Mouse (Mus musculus): Measurements from ENCODE around the gene Hgd. TPM values are rescaled to one million over a fixed set of nuclear protein-coding genes. Genes with fewer than 3 reads are reported as not detected.

Hgd gene
- polyA plus RNA-seq, 1 experiment = 426 TPM

GRCm38 (mm10) chr16:37591551-37591950 is 11.6 kb downstream of the Hgd start:
- WGBS = 90% methylated on average over 8 of the region's 8 CpGs
- no peak overlapping the region for H3K4me3 ChIP-seq (ENCODE audit: insufficient read depth, low read depth, low read length)
- no peak for TF ChIP-seq CTCF (conservative IDR thresholded peaks at IDR 0.05; ENCODE audit: insufficient read depth, insufficient read length, low read depth, low read length)
- TF ChIP-seq POLR2A (IDR thresholded peaks at IDR 0.05; ENCODE audit: low read depth, low read length) = no peak
- H3K27me3 ChIP-seq (replicated peaks; ENCODE audit: control insufficient read depth, insufficient read depth, low read length) = no peaks in the 10 kb centered on the region
- no peaks in the 10 kb centered on the region for H3K4me1 ChIP-seq (ENCODE audit: control insufficient read depth, insufficient read depth, low read length)
- H3K27ac ChIP-seq (ENCODE audit: insufficient read depth, low read depth, low read length) = no peak overlapping the region
- H3K36me3 ChIP-seq (ENCODE audit: control insufficient read depth, insufficient read depth, low read length) = peaks cover 10% of the 10 kb centered on the region
- no peak for DNase-seq

- WGBS = 61% methylated on average over 5 of the region's 5 CpGs
- H3K36me3 ChIP-seq (ENCODE audit: control insufficient read depth, insufficient read depth, low read length) = peaks cover 3% of the 10 kb centered on the region; the same call in 1 of the 2 replicates
Measured at GRCm38 (mm10) chr16:37597412-37597811, 17.5 kb downstream of the Hgd start.

GRCm38 (mm10) chr16:37598463-37598862 is 18.5 kb downstream of the Hgd start:
- no peak overlapping the region for H3K27ac ChIP-seq (ENCODE audit: insufficient read depth, low read depth, low read length)
- no peaks in the 10 kb centered on the region for H3K4me1 ChIP-seq (ENCODE audit: control insufficient read depth, insufficient read depth, low read length)
- 76% methylated on average over 7 of the region's 7 CpGs for WGBS
- no peaks in the 10 kb centered on the region for H3K27me3 ChIP-seq (replicated peaks; ENCODE audit: control insufficient read depth, insufficient read depth, low read length)
- DNase-seq = no peak
- TF ChIP-seq POLR2A (IDR thresholded peaks at IDR 0.05; ENCODE audit: low read depth, low read length) (no peak), CTCF (conservative IDR thresholded peaks at IDR 0.05; ENCODE audit: insufficient read depth, insufficient read length, low read depth, low read length) (no peak)
- H3K36me3 ChIP-seq (ENCODE audit: control insufficient read depth, insufficient read depth, low read length) = no peaks in the 10 kb centered on the region; the same call in 1 of the 2 replicates
- no peak overlapping the region for H3K4me3 ChIP-seq (ENCODE audit: insufficient read depth, low read depth, low read length)

More at GRCm38 (mm10) chr16:37597412-37597811, 17.5 kb downstream of the Hgd start:
- H3K4me3 ChIP-seq (ENCODE audit: insufficient read depth, low read depth, low read length) = no peak overlapping the region
- no peak overlapping the region for H3K27ac ChIP-seq (ENCODE audit: insufficient read depth, low read depth, low read length)
- H3K27me3 ChIP-seq (replicated peaks; ENCODE audit: control insufficient read depth, insufficient read depth, low read length) = no peaks in the 10 kb centered on the region
- DNase-seq = no peak
- TF ChIP-seq POLR2A (IDR thresholded peaks at IDR 0.05; ENCODE audit: low read depth, low read length) = no peak
- no peak for TF ChIP-seq CTCF (conservative IDR thresholded peaks at IDR 0.05; ENCODE audit: insufficient read depth, insufficient read length, low read depth, low read length)
- H3K4me1 ChIP-seq (ENCODE audit: control insufficient read depth, insufficient read depth, low read length) = no peaks in the 10 kb centered on the region

- no peak overlapping the region for H3K4me3 ChIP-seq (ENCODE audit: insufficient read depth, low read depth, low read length)
- 74% methylated on average over 3 of the region's 3 CpGs for whole genome bisulfite sequencing
- H3K27ac ChIP-seq (ENCODE audit: insufficient read depth, low read depth, low read length) = no peak overlapping the region
- no peaks in the 10 kb centered on the region; the same call in 1 of the 2 replicates for H3K36me3 ChIP-seq (ENCODE audit: control insufficient read depth, insufficient read depth, low read length)
- DNase-seq = no peak
- TF ChIP-seq POLR2A (IDR thresholded peaks at IDR 0.05; ENCODE audit: low read depth, low read length) = no peak
- TF ChIP-seq CTCF (conservative IDR thresholded peaks at IDR 0.05; ENCODE audit: insufficient read depth, insufficient read length, low read depth, low read length) = no peak
- H3K4me1 ChIP-seq (ENCODE audit: control insufficient read depth, insufficient read depth, low read length) = no peaks in the 10 kb centered on the region
- H3K27me3 ChIP-seq (replicated peaks; ENCODE audit: control insufficient read depth, insufficient read depth, low read length) = no peaks in the 10 kb centered on the region
Measured at GRCm38 (mm10) chr16:37599326-37599725, 19.4 kb downstream of the Hgd start.

- Histone ChIP-seq H3K27me3 (replicated peaks; ENCODE audit: control insufficient read depth, insufficient read depth, low read length) (no peaks in the 10 kb centered on the region), H3K4me1 (ENCODE audit: control insufficient read depth, insufficient read depth, low read length) (no peaks in the 10 kb centered on the region), H3K4me3 (ENCODE audit: insufficient read depth, low read depth, low read length) (no peak overlapping the region), H3K36me3 (ENCODE audit: control insufficient read depth, insufficient read depth, low read length) (no peaks in the 10 kb centered on the region; the same call in 1 of the 2 replicates), H3K27ac (ENCODE audit: insufficient read depth, low read depth, low read length) (no peak overlapping the region)
- no peak for DNase-seq
- WGBS = 94% methylated on average over 1 of the region's 1 CpGs
- TF ChIP-seq POLR2A (IDR thresholded peaks at IDR 0.05; ENCODE audit: low read depth, low read length) (no peak), CTCF (conservative IDR thresholded peaks at IDR 0.05; ENCODE audit: insufficient read depth, insufficient read length, low read depth, low read length) (no peak)
Measured at GRCm38 (mm10) chr16:37603431-37603830, 23.5 kb downstream of the Hgd start.

GRCm38 (mm10) chr16:37604243-37604642 is 24.3 kb downstream of the Hgd start:
- no peak overlapping the region for H3K4me3 ChIP-seq (ENCODE audit: insufficient read depth, low read depth, low read length)
- H3K27ac ChIP-seq (ENCODE audit: insufficient read depth, low read depth, low read length) = no peak overlapping the region
- no peak for DNase-seq
- 90% methylated on average over 6 of the region's 6 CpGs for WGBS
- H3K4me1 ChIP-seq (ENCODE audit: control insufficient read depth, insufficient read depth, low read length) = no peaks in the 10 kb centered on the region
- TF ChIP-seq CTCF (conservative IDR thresholded peaks at IDR 0.05; ENCODE audit: insufficient read depth, insufficient read length, low read depth, low read length) = no peak
- H3K36me3 ChIP-seq (ENCODE audit: control insufficient read depth, insufficient read depth, low read length) = no peaks in the 10 kb centered on the region; the same call in 1 of the 2 replicates
- no peaks in the 10 kb centered on the region for H3K27me3 ChIP-seq (replicated peaks; ENCODE audit: control insufficient read depth, insufficient read depth, low read length)

GRCm38 (mm10) chr16:37610333-37610732 is 30.4 kb downstream of the Hgd start:
- Histone ChIP-seq H3K4me1 (ENCODE audit: control insufficient read depth, insufficient read depth, low read length) (no peaks in the 10 kb centered on the region), H3K27ac (ENCODE audit: insufficient read depth, low read depth, low read length) (no peak overlapping the region), H3K27me3 (replicated peaks; ENCODE audit: control insufficient read depth, insufficient read depth, low read length) (no peaks in the 10 kb centered on the region), H3K4me3 (ENCODE audit: insufficient read depth, low read depth, low read length) (no peak overlapping the region), H3K36me3 (ENCODE audit: control insufficient read depth, insufficient read depth, low read length) (peaks cover 1% of the 10 kb centered on the region; the same call in 1 of the 2 replicates)
- 88% methylated on average over 8 of the region's 8 CpGs for WGBS
- DNase-seq = no peak
- no peak for TF ChIP-seq POLR2A (IDR thresholded peaks at IDR 0.05; ENCODE audit: low read depth, low read length)
- no peak for TF ChIP-seq CTCF (conservative IDR thresholded peaks at IDR 0.05; ENCODE audit: insufficient read depth, insufficient read length, low read depth, low read length)
